Mouse (Mus musculus) cerebellum, postnatal 4 days (tissue): ENCODE data around the gene Rgl3.

Experiments used
- DNase-seq, 2 experiments: peaks; one replicate each; pipeline ENCODE4 v3.0.0; 2022; ENCODE audit warnings: low spot score in 2 of 2, mixed read lengths in 1 of 2

The Rgl3 gene

GRCm38 (mm10) chr9:21983911-21984310, 5.3 kb downstream of the Rgl3 start:
- no peak for DNase-seq

DNA sequence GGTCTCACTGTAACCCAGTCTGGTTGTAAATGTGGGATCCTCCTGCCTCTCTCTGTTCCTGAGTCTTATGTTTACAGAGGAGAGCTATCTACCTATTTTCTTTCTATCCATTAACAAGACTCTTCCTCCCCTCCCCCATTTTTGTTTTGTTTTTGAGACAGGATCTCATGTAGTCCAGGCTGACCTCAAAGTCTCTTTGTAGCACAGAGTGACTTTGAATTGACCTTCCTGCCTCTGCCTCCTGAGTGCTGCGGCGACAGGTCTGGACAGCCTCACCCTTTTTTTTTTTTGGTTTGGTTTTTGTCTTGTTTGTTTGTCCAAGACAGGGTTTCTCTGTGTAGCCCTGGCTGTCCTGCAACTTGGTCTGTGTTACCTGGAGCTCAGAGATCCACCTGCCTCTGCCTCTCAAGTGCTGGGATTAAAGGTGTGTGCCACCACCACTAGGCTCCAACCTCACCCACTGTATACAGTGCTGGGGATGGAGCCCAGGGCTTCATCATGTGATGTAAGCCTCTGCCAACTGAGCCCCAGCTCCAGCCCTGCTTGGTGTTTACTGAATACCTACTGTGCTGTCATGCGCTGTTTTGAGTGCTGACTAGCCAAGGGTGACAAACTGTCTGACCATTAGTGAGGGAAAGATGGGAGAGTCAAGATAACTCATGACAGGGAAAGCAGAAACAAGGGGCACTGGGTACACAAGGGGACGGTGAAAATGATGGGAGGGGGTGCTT, 10.7 kb downstream of the Rgl3 start:
- DNase-seq: no peak

- DNase-seq: peak in 1 of 2 experiments; percentile 48
These were observed 11.3 kb downstream of the Rgl3 start for GRCm38 (mm10) chr9:21977972-21978371.

DNA sequence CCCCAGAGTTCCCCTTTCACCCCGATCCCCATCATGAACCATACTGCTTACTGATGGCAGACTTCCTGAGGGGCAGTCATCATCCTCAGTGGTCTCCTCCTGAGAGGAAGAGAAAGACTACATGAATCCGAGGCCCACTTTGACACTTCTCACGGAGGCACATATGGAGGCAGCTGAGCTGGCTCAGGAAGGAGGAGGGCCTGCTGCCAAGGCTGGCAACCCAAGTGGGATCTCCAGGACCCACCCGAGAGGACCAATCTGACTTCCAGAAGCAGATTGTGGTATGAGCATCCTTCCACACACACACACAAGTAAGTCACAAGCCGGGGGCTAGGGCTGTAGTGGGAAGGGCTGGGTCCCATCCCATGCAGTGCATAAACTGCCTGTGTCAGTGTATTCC, 11.9 kb downstream of the Rgl3 start:
- no peak for DNase-seq

DNA sequence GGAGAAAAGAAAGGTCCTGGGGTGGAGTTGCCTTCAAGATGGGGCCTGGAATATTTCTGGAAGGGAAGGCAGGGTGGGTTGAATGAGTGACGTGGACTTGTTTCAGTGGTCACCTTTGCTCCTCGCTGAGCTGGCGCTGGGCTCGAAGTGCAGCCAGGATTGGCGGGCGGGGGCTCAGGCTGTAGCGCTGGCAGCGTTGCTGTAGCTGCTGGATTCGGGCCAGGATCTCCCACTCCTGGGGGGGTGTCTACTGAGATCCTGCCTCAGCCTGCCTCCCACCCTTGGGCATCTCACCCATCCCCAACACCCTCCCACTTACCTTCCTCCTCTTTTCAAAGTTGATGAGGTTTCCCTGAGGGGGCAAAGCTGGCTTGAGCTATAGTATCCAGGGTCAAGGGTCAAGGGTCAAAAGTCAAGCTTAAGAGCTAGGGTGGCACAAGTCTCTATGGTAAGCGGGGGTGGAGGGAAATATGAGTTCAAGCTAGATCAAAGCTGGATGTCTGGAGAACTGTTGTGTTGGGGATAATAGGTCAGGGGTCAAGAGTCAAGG, 12.5 kb downstream of the Rgl3 start:
- DNase-seq: no peak

DNA sequence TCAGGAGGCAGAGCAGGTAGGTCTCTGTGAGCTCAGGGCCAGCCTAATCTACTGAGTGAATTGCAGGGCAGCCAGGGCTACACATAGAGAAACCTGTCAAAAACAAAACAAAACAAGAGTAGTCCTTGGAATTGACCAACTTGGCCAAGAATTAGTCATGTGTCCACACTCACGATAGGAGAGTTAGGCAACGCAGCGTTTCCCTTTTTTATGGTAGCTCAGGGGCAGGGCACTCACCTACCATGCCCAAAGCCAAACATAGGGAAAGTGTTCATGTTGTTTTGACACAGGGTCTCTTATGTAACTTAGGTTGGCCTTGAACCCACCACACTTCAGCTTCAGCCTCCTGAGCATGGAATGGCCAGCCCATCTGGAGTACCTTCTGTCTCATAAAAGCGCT, 19.9 kb downstream of the Rgl3 start:
- no peak for DNase-seq

DNA sequence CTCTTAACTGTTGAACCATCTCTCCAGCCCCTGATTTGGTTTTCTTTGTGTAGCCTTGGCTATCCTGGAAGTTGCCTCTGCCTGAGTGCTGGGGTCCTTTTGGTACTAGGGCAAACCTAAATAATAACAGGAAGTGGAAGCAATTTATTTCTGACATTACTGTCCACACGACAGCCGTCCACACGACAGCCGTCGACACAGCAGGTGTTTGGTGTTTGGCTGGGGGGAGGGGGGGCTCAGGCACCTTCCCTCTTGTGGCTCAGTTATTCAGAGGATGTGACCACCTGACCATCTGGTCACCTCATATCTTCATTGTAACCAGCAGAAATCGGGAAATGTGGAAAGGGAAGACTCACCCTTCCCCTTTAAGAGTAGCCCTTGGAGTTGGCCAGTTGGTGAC, 20.4 kb downstream of the Rgl3 start:
- no peak for DNase-seq

DNA sequence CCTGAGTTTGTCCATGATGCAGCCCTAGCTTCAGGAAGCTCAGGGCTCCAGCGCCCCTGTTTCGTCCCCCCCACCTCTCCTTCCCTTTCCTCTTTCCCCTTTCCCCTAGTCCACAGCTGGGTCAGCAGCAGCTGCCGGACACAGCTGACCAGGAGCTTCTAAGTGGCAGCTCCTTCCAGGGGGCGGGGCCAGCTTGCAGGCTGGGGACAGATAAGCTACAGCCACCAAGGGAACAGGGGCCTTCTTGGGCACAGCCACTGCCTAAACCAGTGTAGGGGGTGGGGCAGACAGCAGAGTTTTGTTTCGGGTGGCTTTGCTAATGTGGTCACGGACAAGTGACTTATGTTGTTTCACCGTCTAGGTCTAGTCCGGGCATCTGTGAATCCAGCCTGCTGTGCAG, 25.8 kb downstream of the Rgl3 start, which contains the start of gene Epor:
TSS of gene Epor (minus strand) at position 90 of the 400 bp plus-strand sequence.
- no peak for DNase-seq

DNA sequence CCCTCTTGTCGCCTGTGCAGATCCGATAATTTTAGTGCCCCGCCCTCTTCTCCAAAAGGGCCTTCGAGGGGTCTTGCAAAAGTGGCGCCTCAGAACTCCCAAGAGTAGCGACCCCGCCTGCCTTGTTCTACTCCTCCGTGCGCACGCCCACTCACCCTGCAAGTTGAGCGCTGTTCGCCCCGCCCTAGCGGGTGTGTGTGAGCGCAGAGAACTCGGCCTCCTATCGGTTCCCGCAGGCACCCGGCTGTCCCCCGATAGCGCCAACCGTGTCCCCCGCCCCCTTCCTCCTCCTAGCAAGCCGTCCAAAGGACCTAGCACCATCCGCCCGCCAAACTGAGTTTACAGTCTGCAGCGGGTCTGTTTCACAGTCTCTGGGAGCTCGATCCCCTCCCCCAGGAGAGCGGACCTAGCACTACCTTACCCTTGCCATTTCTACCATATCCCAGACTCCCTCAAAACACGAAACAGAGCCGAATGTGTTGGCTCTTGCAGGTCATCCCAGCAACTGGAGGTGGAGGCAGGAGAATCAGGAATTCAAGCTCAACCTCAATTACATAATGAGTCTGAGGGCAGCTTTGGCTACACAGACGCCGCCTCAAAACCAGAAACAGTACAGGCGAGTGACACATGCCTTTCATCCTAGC, 26.7 kb downstream of the Rgl3 start:
- peak in 1 of 2 experiments; percentile 44 for DNase-seq

- DNase-seq: no peak
These were observed 27.2 kb downstream of the Rgl3 start for GRCm38 (mm10) chr9:21962010-21962409.

GRCm38 (mm10) chr9:21961366-21961980, 27.8 kb downstream of the Rgl3 start:
- DNase-seq: no peak

GRCm38 (mm10) chr9:21960558-21961208, 28.6 kb downstream of the Rgl3 start:
- DNase-seq: no peak

DNA sequence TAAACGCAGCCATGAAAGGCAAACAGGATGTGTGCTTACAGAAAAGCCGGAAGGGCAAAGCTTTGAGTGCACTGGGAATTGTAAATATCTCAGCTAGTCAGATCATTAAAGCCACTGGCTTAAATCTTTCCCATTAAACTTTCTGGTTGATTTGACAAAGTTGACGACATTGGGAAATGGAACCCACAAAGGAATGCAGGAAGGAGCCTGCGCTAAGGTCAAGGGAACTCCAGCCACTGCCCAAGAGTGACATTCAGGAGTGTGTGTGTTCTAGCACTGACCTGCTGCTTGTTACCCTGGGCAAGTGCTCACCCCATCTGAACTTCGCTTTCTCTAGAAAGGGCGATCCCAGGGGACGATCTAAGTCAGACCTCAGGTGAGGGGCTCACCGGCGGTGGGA, 29.1 kb downstream of the Rgl3 start:
- DNase-seq: no peak

- no peak for DNase-seq
These were observed 30.0 kb downstream of the Rgl3 start for GRCm38 (mm10) chr9:21959244-21959643.

DNA sequence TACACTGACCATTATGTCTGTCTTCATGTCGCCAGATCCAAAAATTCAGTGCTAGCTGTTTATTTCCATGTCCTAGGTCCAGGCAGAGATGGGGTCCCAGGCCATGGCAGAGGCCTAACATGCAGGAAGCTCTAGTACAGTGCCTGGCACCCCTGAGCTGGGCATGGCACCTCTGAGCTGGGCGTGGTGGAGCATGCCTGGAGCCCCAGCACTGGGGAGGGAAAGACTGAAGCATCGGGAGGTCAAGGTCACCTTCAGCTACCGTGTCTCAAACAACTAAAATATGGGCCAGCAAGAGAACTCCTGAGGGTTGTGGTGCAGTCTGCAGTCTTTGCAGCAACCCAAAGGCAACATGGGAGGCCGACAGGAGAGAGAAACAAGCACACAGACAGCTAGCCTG, 30.9 kb downstream of the Rgl3 start:
- no peak for DNase-seq

GRCm38 (mm10) chr9:21955570-21956281, 33.5 kb downstream of the Rgl3 start, which contains the start of gene Swsap1:
Swsap1 (plus strand) TSS chr9:21955755.
- DNase-seq: peak; percentile 97 to 100

- DNase-seq: no peak
These were observed 34.0 kb downstream of the Rgl3 start for GRCm38 (mm10) chr9:21955225-21955569.

DNA sequence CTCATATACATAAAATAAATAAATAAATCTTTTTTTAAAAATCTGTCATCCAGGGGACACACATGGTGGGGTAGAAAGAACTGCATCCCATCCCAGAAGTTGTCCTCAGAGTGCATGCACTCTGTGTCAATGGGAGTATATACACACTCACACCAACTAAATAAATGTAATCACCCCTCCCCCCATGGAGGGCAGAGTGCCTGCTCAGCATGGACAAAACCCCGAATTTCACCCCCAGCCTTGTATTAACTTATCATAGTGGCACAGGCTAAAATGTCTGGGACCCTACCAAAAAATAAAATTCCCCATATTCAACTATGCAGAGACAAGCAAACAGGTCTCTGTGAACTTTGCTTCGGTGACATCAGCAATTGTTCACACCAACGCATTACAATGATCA, 34.6 kb downstream of the Rgl3 start:
- DNase-seq: no peak

DNA sequence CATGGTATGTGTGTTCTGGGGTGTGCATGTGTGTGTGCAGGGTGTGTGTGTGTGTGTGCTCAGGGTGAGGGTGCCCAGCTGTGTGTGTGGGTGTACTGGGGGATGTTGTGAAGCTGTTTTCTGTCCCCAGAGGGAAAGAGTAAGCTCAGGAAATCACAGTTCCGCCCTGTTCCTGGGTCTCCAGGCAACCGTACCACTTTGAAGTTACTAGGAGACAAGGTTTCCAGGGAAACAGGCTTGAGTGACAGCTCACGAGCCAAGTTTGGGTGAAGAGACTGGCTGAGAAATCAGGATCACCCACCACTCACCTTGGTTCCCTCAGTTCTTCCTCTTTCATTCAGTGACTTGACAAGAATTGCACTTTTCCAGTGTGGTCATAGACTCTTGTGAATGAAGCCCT, 35.6 kb downstream of the Rgl3 start:
- DNase-seq: no peak

DNA sequence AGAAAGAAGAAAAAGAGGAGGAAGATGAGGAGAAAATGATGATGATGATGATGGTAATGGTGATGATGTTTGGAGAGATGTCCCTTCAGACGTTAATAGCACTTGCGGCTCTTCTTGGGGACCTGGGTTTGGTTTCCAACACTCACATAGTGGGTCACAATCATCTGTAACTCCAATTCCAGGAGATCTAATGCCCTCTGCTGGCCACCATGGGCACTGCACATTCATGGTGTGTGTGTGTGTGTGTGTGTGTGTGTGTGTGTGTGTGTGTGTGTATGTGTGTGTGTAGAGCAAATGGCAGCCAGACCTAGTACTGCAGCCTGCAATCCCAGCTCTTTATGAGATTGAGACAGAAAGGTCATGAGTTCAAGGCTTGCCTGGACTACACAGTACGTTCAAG, 37.3 kb downstream of the Rgl3 start:
- no peak for DNase-seq

DNA sequence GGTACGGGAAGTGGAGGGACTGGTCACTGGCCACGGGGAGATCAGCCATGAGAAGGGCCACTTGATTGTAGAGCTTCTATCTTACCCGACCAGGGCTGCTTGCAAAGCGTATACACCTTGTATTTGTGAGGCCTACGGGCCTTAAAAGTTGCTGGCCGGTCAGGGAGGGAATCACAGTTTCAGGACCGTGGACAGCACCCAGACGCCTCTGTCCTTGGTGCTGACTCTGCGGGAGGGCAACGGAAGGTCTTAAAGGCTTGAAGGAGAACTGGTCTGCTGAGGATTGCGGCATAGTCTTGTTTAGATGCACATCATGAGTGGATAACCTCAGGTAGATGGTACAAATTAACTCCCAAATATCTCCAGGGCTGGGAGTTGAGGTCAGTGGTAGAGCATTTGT, 38.9 kb downstream of the Rgl3 start:
- DNase-seq: no peak

DNA sequence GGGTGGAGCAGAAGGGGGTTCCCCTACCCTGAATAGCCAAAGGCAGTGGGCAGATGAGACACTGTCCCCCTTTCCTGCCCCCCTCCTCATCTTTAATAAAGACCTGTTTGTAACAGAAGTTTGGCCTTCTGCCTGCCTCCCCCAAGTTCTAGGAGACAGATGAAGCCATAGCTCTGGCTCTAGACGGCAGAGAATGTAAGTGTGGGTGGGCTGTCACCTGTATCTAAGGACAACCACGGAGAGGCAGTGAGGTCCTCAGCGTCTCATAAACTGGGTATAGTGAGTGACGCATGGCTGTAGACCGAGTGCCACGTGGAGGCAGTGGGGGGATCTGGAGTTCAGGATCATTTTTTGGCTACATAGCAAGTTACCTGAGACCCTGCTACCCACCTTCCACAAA, 40.5 kb downstream of the Rgl3 start:
- no peak for DNase-seq
